Mouse (Mus musculus) bone marrow macrophage, adult 2 months (primary cell): Measurements from ENCODE around the gene Numa1.

ENCODE experiments used
- CTCF ChIP-seq: IDR thresholded peaks from 2 replicates; pipeline ENCODE4 v1.5.1; 2012; ENCODE audit warnings: low read depth, mild to moderate bottlenecking, low read length, moderate library complexity
- POLR2A ChIP-seq: IDR thresholded peaks from 2 replicates; pipeline ENCODE4 v1.6.1; 2012; ENCODE audit warnings: mild to moderate bottlenecking, low read depth, low read length, borderline replicate concordance

DNA sequence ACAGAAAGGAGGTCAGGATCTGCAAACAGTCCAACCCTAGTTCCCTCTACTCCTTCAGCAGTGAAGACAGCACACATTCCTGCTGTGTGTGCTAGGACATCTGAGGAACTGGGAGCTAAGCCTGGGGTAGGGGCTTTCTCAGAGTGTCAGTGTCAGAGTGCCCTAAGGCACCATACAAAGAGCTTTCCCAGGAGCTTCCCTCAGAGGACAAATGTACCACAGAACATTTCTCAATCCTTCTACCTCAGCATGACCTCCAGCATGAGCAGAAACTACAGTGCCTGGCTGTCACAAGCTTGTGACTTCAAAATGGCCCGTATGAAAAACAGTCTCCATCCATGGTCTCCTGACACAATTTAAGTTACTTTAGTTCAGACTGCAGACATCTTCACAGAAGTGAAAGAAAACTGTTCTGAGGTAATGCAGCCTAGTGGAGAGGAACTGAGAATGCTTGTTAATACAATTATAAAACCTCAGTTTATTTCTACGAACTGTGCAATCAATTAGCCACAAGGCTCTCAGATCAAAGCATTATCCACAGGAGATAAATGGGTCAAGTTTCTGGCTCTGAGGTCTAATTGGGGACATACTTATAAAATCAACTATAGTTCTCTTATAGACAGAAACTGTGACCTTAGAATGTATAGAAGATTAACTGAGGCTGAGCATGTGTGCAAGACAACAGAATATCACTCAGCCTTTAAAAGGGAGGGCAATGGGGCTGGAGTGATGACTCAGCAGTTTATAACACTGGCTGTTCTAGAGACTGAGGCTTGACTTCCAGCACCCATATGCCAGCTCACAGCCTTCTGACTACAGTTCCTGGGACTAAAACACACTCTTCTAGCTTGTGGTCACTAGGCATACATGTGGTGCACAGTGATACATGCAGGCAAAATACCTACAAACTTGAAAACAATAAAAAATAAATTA, 91.5 kb downstream of the Numa1 start:
- no peak for TF ChIP-seq POLR2A
- TF ChIP-seq CTCF, result no peak
